Mouse (Mus musculus): ENCODE measurements around the gene Dlat. TPM values are rescaled to one million over a fixed set of nuclear protein-coding genes. Genes with fewer than 3 reads are reported as not detected.

The Dlat gene
- total RNA-seq, 2 experiments from 2014 or later = 137 to 141 TPM

- DNase-seq (ENCODE audit: extremely low spot score in 1 of 2, low spot score in 1 of 2) = no peak
Measured at GRCm38 (mm10) chr9:50594794-50595417, 64.7 kb downstream of the Dlat start.

GRCm38 (mm10) chr9:50593544-50593943 lies 66.0 kb downstream of the Dlat start:
- DNase-seq (ENCODE audit: extremely low spot score in 1 of 2, low spot score in 1 of 2) = peak in 1 of 2 experiments; percentile 27

- DNase-seq (ENCODE audit: extremely low spot score in 1 of 2, low spot score in 1 of 2) = no peak
Measured at GRCm38 (mm10) chr9:50592955-50593354, 66.6 kb downstream of the Dlat start.

- no peak for DNase-seq (ENCODE audit: extremely low spot score in 1 of 2, low spot score in 1 of 2)
Measured at GRCm38 (mm10) chr9:50590856-50591518, 68.6 kb downstream of the Dlat start.

- no peak for DNase-seq (ENCODE audit: extremely low spot score in 1 of 2, low spot score in 1 of 2)
Measured at GRCm38 (mm10) chr9:50586955-50587354, 72.6 kb downstream of the Dlat start.

GRCm38 (mm10) chr9:50585145-50585818 lies 74.3 kb downstream of the Dlat start:
- no peak for DNase-seq (ENCODE audit: extremely low spot score in 1 of 2, low spot score in 1 of 2)

Other genes with a start within 250 kb of the Dlat start
- gene Plet1, start 165.3 kb downstream of the Dlat start, total RNA-seq (2021) = under 1 TPM; 0.15 to 0.21 TPM
- gene Pts, start 131.1 kb downstream of the Dlat start, total RNA-seq (2021) = 10 to 100 TPM; 36.0 to 39.8 TPM
- 10 to 100 TPM; 24.3 to 25.4 TPM for gene Il18, start 105.0 kb downstream of the Dlat start, total RNA-seq (2021)
- gene Bco2, start 104.6 kb downstream of the Dlat start, total RNA-seq (2021) = 1 to 10 TPM; 3.5 to 3.8 TPM
- not detected for gene Tex12, start 98.5 kb downstream of the Dlat start, total RNA-seq (2021)
- 100 to 1,000 TPM; 117 to 132 TPM for gene Sdhd, start 56.0 kb downstream of the Dlat start, total RNA-seq (2021)
- 100 to 1,000 TPM; 237 to 253 TPM for gene Timm8b, start 55.9 kb downstream of the Dlat start, total RNA-seq (2021)
- 1 to 10 TPM; 3.3 to 3.4 TPM for gene Pih1d2, start 42.5 kb downstream of the Dlat start, total RNA-seq (2021)
- gene Nkapd1, start 42.3 kb downstream of the Dlat start, total RNA-seq (2021) = 10 to 100 TPM; 19.3 to 22.8 TPM
- 10 to 100 TPM; 83.7 to 91.2 TPM for gene Dixdc1, start 79.7 kb upstream of the Dlat start, total RNA-seq (2021)
- gene 2310030G06Rik, start 86.8 kb upstream of the Dlat start, total RNA-seq (2021) = 1 to 10 TPM; 1.7 to 1.9 TPM
- gene Cryab, start 91.5 kb upstream of the Dlat start, total RNA-seq (2021) = 100 to 1,000 TPM; 125 to 157 TPM
- 1 to 10 TPM in 1 of 2 experiments, under 1 TPM in 1; 0.96 to 1.7 TPM for gene Hspb2, start 92.6 kb upstream of the Dlat start, total RNA-seq (2021)
- 1 to 10 TPM; 5.1 to 5.8 TPM for gene Fdxacb1, start 108.5 kb upstream of the Dlat start, total RNA-seq (2021)
- gene Alg9, start 115.2 kb upstream of the Dlat start, total RNA-seq (2021) = 10 to 100 TPM; 28.4 to 30.7 TPM
- gene 1110032A03Rik, start 115.7 kb upstream of the Dlat start, total RNA-seq (2021) = 10 to 100 TPM; 31.2 to 35.2 TPM
- 10 to 100 TPM; 17.2 to 17.4 TPM for gene Ppp2r1b, start 185.5 kb upstream of the Dlat start, total RNA-seq (2021)

Data from layer of hippocampus, postnatal 25 days (tissue).